Mouse (Mus musculus): ENCODE results near the gene Sec31a.

Sec31a gene

DNA sequence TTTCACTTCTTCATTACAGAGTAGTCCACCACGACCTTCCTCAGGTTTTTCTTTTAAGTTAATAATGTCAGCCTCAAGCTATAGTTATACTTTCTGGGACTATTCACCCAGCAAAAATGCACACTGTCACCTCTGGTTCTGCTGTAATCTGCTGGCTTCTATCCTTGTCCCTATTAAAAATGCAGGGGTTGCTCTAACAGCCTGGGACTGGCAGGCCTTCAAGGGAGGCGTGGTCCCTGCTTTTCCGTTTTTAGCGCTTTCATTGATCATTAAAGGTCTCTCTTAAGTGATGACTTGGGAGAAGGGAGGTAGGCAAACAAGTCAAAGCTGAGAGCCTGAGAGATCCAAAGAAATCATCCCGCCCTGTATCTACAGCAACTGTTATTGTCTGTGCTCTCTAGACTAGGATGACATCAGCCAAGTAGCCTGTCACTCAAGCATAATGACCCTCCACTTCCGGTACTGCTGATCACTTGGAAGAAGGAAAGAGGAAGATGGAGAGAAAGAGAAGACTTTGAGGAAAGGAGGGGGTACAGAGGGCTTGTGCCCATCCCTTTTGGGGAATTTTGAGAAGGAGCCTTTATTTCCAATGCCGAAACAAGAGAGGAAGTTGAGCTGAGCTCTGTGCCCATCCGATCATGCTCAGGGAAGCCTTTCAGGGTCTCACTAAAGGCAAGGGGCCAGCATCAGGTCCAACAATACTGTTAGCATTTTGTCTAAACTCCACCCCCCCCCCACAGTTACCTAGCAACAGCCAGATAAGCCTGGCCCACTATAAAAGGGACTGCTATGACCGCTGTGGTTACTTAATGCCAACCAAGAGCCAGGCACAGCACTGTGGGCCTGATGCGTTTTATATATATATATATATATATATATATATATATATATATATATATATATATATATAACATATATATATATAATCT lies 66.5 kb downstream of the Sec31a start:
- DNase-seq: no peak

GRCm38 (mm10) chr5:100345118-100345517 lies 70.9 kb downstream of the Sec31a start:
- no peak for DNase-seq

GRCm38 (mm10) chr5:100343087-100343486 lies 72.9 kb downstream of the Sec31a start:
- DNase-seq: no peak

DNA sequence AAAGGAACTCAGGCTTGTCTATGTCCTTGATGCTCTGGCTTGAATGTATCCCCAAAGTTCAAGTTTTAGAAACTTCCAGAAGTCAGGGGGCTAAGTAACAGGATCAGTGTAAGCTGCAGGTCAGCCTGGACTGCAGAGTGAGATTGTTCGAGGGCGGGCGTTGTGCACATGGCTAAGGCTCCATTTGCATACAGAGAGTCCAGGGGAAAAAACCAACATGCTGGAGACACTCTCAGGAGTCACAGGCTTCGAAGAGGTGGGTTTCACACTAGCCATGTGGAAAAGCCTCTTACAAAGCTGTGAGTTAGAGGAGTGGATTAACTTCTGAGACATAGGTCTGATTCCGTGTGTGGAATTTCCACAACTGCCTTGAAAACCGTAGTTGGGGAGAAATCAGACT lies 73.6 kb downstream of the Sec31a start:
- no peak for DNase-seq

- no peak for DNase-seq
These were observed 75.0 kb downstream of the Sec31a start for GRCm38 (mm10) chr5:100341042-100341441.

- DNase-seq: no peak
These were observed 78.2 kb downstream of the Sec31a start for GRCm38 (mm10) chr5:100337852-100338251.

- DNase-seq: no peak
These were observed 79.2 kb downstream of the Sec31a start for GRCm38 (mm10) chr5:100336876-100337275.

GRCm38 (mm10) chr5:100335581-100336080 lies 80.4 kb downstream of the Sec31a start:
- DNase-seq: no peak

- DNase-seq: no peak
These were observed 81.3 kb downstream of the Sec31a start for GRCm38 (mm10) chr5:100334686-100335085.

- DNase-seq: no peak
These were observed 82.2 kb downstream of the Sec31a start for GRCm38 (mm10) chr5:100333607-100334380.

DNA sequence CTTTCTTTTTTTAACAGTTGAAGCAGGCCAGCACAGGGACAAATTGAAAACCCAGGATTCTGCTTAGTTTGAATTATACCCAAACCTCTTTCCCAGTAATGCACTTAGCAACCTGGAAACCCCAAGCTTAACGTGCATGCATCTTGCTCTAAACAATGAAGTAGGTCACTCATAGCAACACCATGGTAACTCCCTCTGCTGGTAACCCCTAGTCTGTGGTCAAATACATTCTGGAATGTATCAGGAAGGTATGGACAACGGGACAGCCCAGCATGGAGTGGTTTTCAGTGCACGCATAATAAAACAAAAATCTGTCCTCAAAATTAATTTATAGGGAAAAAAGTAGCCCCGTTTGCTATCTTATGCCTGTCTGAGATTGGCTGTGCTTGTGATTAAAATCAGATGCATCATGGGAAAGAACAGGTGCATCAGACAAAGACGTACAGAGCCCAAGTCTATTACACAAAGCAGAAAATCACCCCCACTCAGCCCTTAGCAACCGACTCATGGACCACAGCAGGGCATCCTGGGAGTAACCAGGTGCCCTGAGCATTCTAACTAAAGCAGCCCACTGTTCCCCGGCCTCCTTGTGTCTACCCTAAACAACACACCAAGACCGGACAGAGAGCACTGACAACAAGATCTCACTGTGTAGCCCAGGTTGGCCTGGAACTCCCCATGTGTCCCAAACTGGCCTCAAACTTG lies 83.6 kb downstream of the Sec31a start:
- DNase-seq: no peak

DNA sequence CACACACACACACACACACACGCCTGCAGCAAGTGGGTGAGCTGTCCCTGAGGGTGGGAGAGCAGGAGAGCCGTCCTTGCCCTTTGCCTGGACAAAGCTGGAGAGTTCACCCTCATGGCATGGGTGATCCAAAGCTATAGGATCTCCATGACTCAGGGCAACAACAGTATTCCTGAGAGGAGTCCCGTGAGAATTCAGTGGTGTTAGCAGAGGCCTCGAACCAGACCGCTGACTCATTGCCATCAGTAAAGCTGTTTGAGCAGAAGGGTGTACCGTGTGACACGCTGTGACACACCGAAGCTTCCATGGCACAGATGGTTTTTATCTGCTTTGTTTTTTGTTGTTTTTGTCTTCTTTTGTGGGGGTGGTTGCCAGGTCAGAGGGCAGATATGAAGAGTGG lies 84.4 kb downstream of the Sec31a start:
- no peak for DNase-seq

GRCm38 (mm10) chr5:100322081-100322480 lies 94.0 kb downstream of the Sec31a start:
- peak; percentile 69 for DNase-seq

GRCm38 (mm10) chr5:100317842-100318241 lies 98.2 kb downstream of the Sec31a start:
- no peak for DNase-seq

- DNase-seq: no peak
These were observed 99.0 kb downstream of the Sec31a start for GRCm38 (mm10) chr5:100317010-100317409.

DNA sequence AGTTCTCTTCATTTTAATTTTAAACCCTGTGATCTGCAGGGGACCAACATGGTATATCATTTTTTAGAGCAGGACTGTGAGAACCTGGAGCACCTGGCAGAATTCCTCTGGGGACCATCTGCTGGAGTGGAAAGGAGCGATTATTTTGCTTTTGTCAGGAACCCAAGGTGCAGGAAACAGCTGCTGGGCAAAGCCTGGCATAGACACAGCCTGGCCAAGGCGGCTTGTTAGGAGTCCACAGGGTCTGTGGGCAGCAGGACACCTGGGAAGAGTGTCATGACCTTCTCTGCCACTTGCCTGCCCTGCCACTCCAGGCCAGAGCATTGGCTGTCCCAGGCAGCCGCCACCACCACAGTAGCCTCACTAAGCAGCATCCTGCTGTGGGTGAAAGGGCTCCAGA lies 100.4 kb downstream of the Sec31a start:
- peak; percentile 68 for DNase-seq

GRCm38 (mm10) chr5:100312391-100312790 lies 103.6 kb downstream of the Sec31a start:
- no peak for DNase-seq

Measured in cerebellum, adult 9-11 months (tissue).